Mouse (Mus musculus) forebrain, embryonic 15.5 days (tissue): Measurements from ENCODE around the gene Mettl21e. TPM values are rescaled to one million over a fixed set of nuclear protein-coding genes. Genes with fewer than 3 reads are reported as not detected.

Source experiments
- ATAC-seq: fragments of 200-750 bp; cut with Nextera tagmentation; replicated peaks from 2 replicates; pipeline ENCODE4 v1.8.0; 2017; ENCODE audit warnings: mild to moderate bottlenecking, moderate TSS enrichment, moderate library complexity
- H3K27ac ChIP-seq: fragments of 300-500 bp; sonication (generic); replicated peaks from 2 replicates; pipeline ENCODE4 v1.5.1; 2015; ENCODE audit warnings: mild to moderate bottlenecking, inconsistent platforms
- H3K27me3 ChIP-seq: fragments of 300-500 bp; sonication (generic); 2 replicates; pipeline ENCODE4 v1.6.1; 2015; ENCODE audit warnings: inconsistent platforms
- H3K36me3 ChIP-seq: fragments of 300-500 bp; sonication (generic); 2 replicates; pipeline ENCODE4 v1.6.1; 2015; ENCODE audit warnings: mild to moderate bottlenecking, inconsistent platforms
- H3K4me1 ChIP-seq: fragments of 300-500 bp; sonication (generic); 2 replicates; pipeline ENCODE4 v1.6.1; 2015; ENCODE audit warnings: inconsistent platforms
- H3K4me2 ChIP-seq: fragments of 300-500 bp; sonication (generic); replicated peaks from 2 replicates; pipeline ENCODE4 v1.6.1; 2015; ENCODE audit warnings: mild to moderate bottlenecking, inconsistent platforms
- H3K4me3 ChIP-seq: fragments of 300-500 bp; sonication (generic); 2 replicates; pipeline ENCODE4 v1.5.1; 2015; ENCODE audit warnings: mild to moderate bottlenecking, inconsistent platforms
- H3K9ac ChIP-seq: fragments of 300-500 bp; sonication (generic); replicated peaks from 2 replicates; pipeline ENCODE4 v1.6.1; 2015; ENCODE audit warnings: mild to moderate bottlenecking, inconsistent platforms
- H3K9me3 ChIP-seq: fragments of 300-500 bp; sonication (generic); 2 replicates; pipeline ENCODE4 v1.6.1; 2016; ENCODE audit warnings: inconsistent platforms
- WGBS: fragments of 180-500 bp; shearing (Covaris S2); methylation state at CpG from one replicate; pipeline ENCODE4 v1.1.7; 2015; ENCODE audit warnings: mixed read lengths; 5-methylcytosine and 5-hydroxymethylcytosine counted together
- polyA plus RNA-seq: library from polyadenylated mRNA; unstranded; fragments of >200 nt; fragmentation: Nextera tagmentation; extraction: Ambion mirVana; gene quantifications from 2 replicates; pipeline ENCODE4 v1.2.1, GENCODE M21; 2015

The Mettl21e gene
- polyA plus RNA-seq, 1 experiment from 2014 or later, result not detected

DNA sequence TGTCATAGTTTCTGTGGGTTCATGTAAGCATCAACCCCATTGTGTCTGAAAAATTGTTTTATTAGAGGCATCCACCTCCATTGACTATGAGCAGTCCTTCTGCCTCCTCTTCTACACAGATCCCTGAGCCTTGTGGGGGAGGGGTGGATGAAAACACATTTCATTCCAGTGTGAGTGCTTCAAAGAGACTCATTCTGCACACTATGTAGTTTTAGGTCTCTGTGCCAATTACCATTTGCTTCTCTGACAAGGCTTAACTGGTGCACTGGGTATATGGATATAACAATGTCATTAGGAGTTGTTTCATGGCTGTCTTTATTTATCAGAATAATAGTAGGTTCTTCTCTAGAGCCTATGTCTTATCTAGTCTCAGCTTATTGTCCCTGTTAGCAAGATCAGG lies 32.4 kb downstream of the Mettl21e start:
- no peaks in the 10 kb centered on the region for H3K27me3 ChIP-seq
- H3K9me3 ChIP-seq, result no peaks in the 10 kb centered on the region
- peaks cover 12% of the 10 kb centered on the region for H3K36me3 ChIP-seq
- no peak overlapping the region for H3K27ac ChIP-seq
- H3K4me2 ChIP-seq, result no peak overlapping the region
- no peak overlapping the region for H3K9ac ChIP-seq
- ATAC-seq, result no peak
- no peak overlapping the region for H3K4me3 ChIP-seq
- no peaks in the 10 kb centered on the region for H3K4me1 ChIP-seq

DNA sequence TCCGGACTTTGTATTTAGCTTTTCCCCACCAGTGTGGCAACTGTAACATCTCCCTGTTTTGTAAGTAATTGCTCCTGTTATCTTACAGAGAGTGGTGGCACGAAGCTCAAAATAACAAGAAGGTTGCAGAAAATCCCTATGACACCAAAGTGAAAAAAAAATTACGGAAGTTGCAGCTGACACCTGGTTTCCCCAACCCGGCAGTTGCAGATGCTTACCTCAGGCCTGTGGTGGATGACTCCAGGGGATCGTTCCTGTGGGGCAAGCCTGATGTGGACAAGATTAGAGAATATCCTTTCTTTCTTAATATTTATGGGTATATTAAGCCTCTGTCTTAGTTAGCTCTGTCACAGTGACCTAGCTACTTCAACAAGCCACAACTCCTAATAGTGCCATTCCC lies 40.7 kb downstream of the Mettl21e start:
- no peaks in the 10 kb centered on the region for H3K4me1 ChIP-seq
- H3K9ac ChIP-seq, result no peak overlapping the region
- peaks cover 82% of the 10 kb centered on the region for H3K36me3 ChIP-seq
- H3K27ac ChIP-seq, result no peak overlapping the region
- H3K27me3 ChIP-seq, result no peaks in the 10 kb centered on the region
- no peak overlapping the region for H3K4me3 ChIP-seq
- ATAC-seq, result no peak
- H3K4me2 ChIP-seq, result no peak overlapping the region
- H3K9me3 ChIP-seq, result no peaks in the 10 kb centered on the region
- WGBS, result 95% methylated on average over 5 of the region's 5 CpGs

DNA sequence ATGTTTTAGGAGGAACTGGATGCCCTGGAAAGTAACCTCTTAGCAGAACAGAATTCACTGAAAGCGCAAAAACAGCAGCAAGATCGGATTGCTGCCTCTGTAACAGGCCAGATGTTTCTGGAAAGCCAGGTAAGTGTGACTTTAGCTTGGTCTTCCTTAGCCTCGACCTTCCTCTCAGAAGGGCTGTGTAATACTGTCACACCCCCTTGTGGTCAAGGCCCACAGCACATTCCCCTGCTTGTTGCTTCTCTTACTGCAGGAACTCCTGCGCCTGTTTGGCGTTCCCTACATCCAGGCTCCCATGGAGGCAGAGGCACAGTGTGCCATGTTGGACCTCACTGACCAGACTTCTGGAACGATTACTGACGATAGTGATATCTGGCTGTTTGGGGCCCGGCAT lies 44.9 kb downstream of the Mettl21e start:
- 90% methylated on average over 8 of the region's 8 CpGs for WGBS
- no peak overlapping the region for H3K9ac ChIP-seq
- H3K27me3 ChIP-seq, result no peaks in the 10 kb centered on the region
- H3K4me1 ChIP-seq, result no peaks in the 10 kb centered on the region
- H3K4me2 ChIP-seq, result no peak overlapping the region
- no peak for ATAC-seq
- no peak overlapping the region for H3K4me3 ChIP-seq
- H3K36me3 ChIP-seq, result peaks cover 89% of the 10 kb centered on the region
- H3K27ac ChIP-seq, result no peak overlapping the region
- H3K9me3 ChIP-seq, result no peaks in the 10 kb centered on the region

DNA sequence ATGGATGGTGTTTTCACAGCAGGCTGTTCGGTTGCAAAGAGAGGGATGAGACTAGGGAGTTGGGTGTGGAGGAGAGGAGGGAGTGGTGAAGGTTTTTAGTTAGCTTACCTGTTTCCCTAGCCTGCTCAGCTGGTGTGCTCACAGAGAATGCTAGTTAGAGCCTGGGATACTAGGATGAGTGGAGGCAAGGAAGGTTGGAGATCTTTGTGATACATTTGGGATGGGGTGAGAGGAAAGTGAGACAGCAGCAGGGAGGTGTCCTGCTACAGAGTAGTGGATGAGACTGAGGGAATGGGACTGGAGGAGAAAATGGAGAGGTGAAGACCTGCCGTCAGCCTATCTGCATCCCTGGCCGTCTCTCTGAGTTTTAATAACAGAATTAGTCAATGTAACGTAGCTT lies 46.1 kb downstream of the Mettl21e start:
- no peaks in the 10 kb centered on the region for H3K9me3 ChIP-seq
- H3K4me3 ChIP-seq, result no peak overlapping the region
- H3K4me2 ChIP-seq, result no peak overlapping the region
- H3K27me3 ChIP-seq, result no peaks in the 10 kb centered on the region
- H3K27ac ChIP-seq, result no peak overlapping the region
- peaks cover 88% of the 10 kb centered on the region for H3K36me3 ChIP-seq
- 96% methylated on average over 4 of the region's 4 CpGs for WGBS
- ATAC-seq, result no peak
- H3K9ac ChIP-seq, result no peak overlapping the region
- H3K4me1 ChIP-seq, result no peaks in the 10 kb centered on the region

DNA sequence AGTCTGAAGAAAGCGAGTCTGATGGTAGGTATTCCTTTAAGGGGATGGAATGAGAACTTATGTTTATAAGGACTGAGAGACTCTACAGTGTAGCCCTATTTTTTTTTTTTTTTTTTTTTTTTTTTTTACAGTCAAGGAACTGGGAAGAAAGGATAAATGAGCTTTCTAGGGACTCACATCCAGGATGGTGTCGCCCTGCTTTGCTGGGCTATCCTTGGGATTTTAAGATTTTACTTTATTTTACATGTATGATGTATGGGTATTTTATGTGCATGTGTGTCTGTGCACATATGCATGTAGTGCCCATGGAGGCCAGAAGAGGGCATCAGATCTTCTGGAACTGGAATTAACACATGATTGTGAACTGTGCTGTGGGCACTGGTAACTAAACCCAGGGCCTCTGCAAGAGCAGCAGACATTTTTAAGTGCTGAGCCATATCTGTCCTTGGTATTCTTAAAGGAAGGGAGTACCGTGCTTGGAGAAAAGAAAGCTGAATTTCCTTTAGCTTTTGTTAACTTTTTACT lies 50.8 kb downstream of the Mettl21e start:
- Histone ChIP-seq H3K4me1 (no peaks in the 10 kb centered on the region), H3K36me3 (peaks cover 87% of the 10 kb centered on the region), H3K27me3 (no peaks in the 10 kb centered on the region), H3K4me2 (no peak overlapping the region), H3K4me3 (no peak overlapping the region), H3K9me3 (no peaks in the 10 kb centered on the region), H3K9ac (no peak overlapping the region), H3K27ac (no peak overlapping the region)
- 98% methylated on average over 3 of the region's 3 CpGs for WGBS
- ATAC-seq, result no peak

DNA sequence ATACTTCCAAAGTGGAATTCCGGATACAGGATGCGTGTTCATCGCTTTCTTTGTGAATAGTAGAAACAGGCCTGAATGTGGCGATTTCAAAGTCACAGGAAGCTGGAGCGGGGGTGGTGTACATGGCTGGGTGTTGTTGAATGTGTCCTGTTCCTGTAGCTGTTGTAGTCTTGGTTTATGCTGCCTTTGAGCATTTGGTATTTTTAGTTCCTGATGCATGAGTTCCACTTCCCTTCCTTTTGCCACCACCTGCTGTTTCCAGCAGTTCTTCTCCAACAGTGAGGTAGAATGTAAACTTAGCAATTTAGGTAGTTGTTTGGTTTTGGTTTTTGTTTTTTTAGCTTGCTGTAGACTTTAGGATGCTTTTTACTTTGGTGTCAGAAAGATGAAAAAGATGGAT lies 56.4 kb downstream of the Mettl21e start:
- H3K36me3 ChIP-seq, result peaks cover 91% of the 10 kb centered on the region
- H3K4me3 ChIP-seq, result no peak overlapping the region
- 96% methylated on average over 5 of the region's 5 CpGs for WGBS
- no peaks in the 10 kb centered on the region for H3K27me3 ChIP-seq
- H3K4me2 ChIP-seq, result no peak overlapping the region
- H3K4me1 ChIP-seq, result no peaks in the 10 kb centered on the region
- no peak overlapping the region for H3K9ac ChIP-seq
- no peak for ATAC-seq
- H3K27ac ChIP-seq, result no peak overlapping the region
- no peaks in the 10 kb centered on the region for H3K9me3 ChIP-seq

DNA sequence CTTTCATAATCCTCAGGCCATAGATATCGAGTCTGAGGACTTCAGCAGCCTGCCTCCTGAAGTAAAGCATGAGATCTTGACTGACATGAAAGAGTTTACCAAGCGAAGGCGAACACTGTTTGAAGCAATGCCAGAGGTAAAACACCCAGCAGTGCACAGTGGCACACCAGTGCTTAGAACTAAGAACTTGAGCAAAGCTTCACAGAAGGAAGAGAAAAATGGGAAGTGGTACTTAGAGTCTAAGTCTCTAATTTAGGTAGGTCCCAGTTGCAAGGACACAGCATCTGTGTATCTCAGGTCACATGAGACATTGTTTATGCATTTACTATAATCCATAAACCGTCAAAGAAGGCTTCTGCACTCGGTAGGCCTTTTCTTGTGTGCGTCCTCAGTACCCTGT lies 56.9 kb downstream of the Mettl21e start:
- no peaks in the 10 kb centered on the region for H3K4me1 ChIP-seq
- 97% methylated on average over 6 of the region's 6 CpGs for WGBS

DNA sequence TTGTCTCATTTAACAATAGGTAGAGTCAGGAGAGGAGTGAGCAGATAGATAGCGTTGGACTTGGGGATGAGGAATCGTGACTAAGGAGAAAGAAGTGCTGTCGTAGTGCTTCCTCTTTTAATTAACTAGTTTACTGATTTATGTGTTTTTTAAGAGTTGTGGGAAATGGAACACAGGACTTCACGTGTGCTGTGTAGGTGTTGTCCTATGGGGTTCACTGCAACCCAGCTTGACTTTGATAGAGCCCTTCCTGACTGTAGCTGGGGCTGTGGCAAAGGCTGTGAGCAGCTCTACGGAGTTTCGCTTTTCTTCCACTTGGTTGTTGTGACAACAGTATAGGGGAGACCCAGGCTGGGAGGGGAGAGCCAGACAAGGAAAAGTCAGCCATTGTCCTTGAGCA lies 60.4 kb downstream of the Mettl21e start:
- no peak overlapping the region for H3K9ac ChIP-seq
- H3K4me3 ChIP-seq, result no peak overlapping the region
- ATAC-seq, result no peak
- 96% methylated on average over 6 of the region's 6 CpGs for WGBS
- no peak overlapping the region for H3K27ac ChIP-seq
- H3K4me2 ChIP-seq, result no peak overlapping the region
- H3K36me3 ChIP-seq, result peaks cover 56% of the 10 kb centered on the region
- H3K27me3 ChIP-seq, result no peaks in the 10 kb centered on the region
- H3K4me1 ChIP-seq, result no peaks in the 10 kb centered on the region
- H3K9me3 ChIP-seq, result no peaks in the 10 kb centered on the region

More for the DNA sequence above, 56.9 kb downstream of the Mettl21e start:
- Histone ChIP-seq H3K4me2 (no peak overlapping the region), H3K27ac (no peak overlapping the region), H3K36me3 (peaks cover 85% of the 10 kb centered on the region), H3K27me3 (no peaks in the 10 kb centered on the region), H3K9ac (no peak overlapping the region), H3K4me3 (no peak overlapping the region), H3K9me3 (no peaks in the 10 kb centered on the region)
- no peak for ATAC-seq

DNA sequence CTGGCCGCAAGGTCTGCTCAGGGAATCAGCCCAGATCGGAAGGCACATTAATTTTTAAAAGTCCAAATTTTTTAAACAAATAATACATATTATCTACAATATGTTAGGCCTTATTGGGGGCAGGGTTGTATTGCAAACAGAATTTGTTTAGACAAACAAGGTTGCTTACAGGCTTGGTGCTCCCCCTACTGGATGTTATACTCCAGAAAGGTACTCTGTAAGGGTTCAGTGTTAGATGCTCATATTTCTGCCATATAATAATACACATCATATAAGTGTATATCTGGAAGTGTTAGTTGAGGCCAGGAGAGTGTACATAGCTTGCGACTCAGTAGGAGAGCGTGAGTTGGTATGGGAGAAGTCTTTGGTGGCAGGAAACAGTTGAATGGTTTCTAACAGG lies 63.5 kb downstream of the Mettl21e start:
- WGBS, result 95% methylated on average over 4 of the region's 4 CpGs
- Histone ChIP-seq H3K27me3 (no peaks in the 10 kb centered on the region), H3K9me3 (no peaks in the 10 kb centered on the region), H3K27ac (no peak overlapping the region), H3K4me3 (no peak overlapping the region), H3K4me1 (no peaks in the 10 kb centered on the region), H3K36me3 (peaks cover 28% of the 10 kb centered on the region), H3K4me2 (no peak overlapping the region), H3K9ac (no peak overlapping the region)
- no peak for ATAC-seq

Other genes with a start within 250 kb of the Mettl21e start
- gene Mettl21c, start 198.9 kb downstream of the Mettl21e start, polyA plus RNA-seq, result 1.4 and 2.1 TPM in 2 replicates
- 0.13 and 0.18 TPM in 2 replicates for gene Gm8251, start 157.0 kb downstream of the Mettl21e start, polyA plus RNA-seq
- 68.3 and 75.9 TPM in 2 replicates for gene Tex30, start 116.5 kb downstream of the Mettl21e start, polyA plus RNA-seq
- 29.0 and 31.8 TPM in 2 replicates for gene Kdelc1, start 100.2 kb downstream of the Mettl21e start, polyA plus RNA-seq
- gene Bivm, start 100.0 kb downstream of the Mettl21e start, polyA plus RNA-seq, result 31.5 and 32.0 TPM in 2 replicates
- gene Ercc5, start 71.2 kb downstream of the Mettl21e start, polyA plus RNA-seq, result 35.5 and 37.4 TPM in 2 replicates